Mouse (Mus musculus) T-cell, adult 2 months (primary cell): ENCODE measurements around the gene Abca8a.

ENCODE experiments used
- DNase-seq: peaks from one replicate; pipeline ENCODE4 v3.0.0; 2022; ENCODE audit warnings: low spot score

Abca8a gene

DNA sequence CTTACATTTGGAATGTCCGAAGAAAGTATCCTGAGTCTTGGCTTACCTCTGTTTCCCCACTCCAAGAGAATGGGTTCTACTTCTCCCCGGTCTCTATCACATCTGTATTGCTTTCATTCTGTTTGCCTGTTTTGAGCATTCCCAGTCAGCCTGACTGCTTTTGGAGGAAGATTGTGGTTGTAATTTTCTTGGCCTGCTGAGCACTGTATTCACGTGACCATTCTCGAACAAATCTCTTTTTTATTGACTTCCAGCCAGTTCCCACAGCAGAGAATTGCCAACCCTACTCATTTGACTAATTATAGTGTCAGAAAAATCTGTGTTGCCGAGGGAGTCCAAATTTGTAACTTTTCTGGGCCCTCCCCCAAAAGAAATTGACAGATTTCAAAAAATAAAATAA is at the start of gene Abca8a:
Gene Abca8a (minus strand): TSS at position 121 of the 400 bp plus-strand sequence.
- no peak for DNase-seq

DNA sequence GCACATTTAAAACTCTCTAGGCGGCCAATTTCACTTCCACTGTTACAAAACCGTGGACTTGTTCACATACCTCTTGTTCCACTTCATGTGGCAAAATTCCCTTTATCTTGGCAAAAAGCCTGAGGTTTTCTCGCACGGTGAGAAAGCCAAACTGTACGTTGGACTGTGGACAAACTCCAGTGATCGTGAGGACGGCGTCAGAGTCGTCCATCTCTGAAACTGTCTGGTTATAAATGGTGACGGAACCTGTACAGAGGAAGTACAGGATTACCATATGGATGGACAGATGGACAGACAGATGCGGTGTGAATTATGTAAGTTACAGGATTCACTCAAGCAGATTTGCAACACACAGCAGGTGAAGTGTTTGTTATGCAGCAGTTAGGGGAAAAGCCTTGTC is 49.6 kb upstream of the Abca8a start:
- no peak for DNase-seq

DNA sequence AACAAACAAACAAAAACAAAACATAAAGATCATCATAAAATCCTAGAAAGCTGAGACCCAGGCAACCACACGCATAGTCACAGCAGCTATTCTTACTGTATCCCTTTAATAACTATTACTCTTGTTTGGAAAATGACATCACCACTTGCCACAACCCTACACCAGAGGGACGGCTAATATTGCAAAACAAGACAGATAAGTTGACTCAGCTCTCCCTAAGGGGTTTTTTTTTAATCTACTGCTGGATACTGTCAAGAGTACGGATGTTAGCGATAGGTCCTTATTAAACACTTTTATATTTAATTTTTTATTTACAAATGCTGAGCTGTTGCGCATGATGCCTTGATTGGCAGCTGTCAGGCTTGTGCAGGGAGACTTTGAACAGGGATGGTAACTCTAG is 35.0 kb upstream of the Abca8a start:
- DNase-seq: no peak

DNA sequence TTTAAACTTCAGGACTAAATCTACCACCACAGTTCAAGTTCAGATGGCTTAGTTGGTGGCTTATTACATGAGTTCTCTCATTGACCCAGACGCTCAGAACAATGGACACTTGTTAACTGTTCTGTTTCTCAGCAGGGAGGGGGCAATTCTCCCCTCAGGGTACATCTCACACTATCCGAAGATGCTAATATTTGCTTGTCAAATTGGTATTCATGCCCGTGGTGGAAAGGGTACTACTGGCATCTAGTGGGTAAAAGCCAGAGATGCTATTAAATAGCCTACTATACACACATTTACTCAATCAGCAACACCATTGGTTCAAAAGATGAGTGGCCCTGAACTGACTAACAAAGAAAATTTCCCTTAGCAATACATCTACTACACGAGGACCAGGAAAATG is 15.4 kb upstream of the Abca8a start:
- DNase-seq: no peak

DNA sequence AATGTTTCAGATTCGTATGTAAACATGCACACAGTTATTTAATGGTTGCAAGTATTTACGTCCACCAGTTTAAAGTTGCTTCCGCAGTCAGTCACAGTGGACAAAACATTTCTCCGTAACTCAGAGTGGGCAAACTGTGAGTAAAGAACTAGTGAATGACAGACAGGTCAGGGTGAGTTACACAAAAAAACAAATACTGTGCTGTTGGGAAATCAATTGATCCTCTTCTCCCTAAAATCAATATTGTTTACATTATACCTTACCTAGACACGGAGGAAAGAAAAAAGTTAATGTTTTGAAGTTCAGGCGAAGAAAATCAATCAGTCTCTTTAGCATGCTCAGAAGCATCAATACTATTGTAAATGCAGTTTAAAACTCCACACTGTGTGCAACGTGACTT is 5.7 kb upstream of the Abca8a start:
- DNase-seq: no peak

DNA sequence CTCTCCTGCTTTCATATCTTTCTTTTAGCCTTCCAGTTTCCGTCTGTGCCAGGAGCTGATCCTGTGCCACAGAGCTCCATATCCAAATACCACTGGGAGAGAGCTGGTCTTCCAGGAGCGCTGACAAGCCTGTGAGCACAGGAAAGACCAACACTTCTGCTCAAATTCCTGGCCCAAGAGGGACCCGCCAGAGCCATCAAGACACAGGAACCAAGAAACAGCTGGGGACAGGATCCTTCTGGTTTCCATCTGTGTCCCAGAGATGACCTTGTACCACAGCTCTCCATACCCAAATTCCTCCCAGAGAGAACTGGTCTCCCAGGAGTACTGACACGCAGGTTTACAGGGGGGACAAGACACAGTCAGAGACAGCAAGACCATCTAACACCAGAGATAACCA is 3.1 kb upstream of the Abca8a start:
- DNase-seq: no peak

DNA sequence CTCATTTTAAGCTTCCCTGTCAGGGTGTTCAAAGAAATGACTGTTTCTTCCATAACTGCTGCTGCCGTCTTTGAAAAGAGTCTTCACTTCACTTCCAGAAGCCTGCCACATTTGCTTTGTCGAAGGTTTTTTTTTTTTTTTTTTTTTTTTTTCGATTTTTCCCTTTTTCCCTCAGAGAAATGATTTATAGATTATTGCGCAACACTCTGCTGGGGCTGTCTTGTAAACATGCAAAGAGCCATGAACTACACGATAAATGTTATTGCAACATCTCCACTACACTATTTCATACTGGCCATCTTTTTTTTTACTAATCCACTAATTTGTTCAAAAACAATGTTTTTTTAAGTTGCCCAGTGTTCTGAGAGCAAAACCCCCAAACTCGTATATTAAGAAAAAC is 1.7 kb upstream of the Abca8a start:
- no peak for DNase-seq

DNA sequence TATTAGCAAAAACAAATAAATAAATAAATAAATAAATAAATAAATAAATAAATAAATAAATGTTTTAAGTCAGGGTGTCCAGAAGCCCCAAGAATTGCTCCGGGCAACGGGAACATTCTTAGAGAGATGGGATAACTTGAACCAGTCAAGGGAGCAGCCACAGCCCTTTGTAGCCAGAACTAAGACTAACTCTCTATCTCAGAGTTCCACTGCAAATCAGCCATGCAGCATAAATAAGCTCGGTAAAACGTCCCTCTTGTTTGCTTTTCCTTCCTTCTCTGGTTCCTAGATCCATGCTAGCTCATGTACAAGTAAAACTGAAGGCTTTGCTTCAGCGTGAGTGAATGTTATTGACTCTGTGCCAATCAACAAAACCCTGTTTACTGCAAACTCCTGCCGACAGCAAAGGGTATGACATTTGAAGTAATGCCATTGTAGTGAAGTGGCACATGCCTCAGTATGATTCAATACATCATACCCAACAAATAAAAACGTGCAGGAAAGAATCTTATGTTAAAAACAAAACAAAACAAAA is 865 bp downstream of the Abca8a start:
- no peak for DNase-seq

DNA sequence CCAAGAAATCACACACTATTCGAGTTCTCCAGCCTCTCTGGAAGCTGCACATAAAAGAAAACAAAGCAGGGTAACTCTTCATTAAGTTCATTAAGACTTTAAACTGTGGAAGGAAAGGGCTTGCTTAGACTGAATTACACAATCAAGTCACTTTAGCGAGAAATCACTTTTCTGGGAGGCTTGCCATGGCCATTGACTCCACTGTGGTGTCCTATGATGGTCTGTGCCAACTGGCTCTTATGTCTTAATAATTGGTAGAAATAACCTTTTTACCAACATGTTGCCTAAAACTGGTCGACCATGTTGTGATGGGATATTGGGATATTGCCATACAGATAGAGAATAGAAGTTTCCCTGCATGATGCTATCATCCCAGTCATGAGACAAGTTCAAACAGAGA is 1.5 kb downstream of the Abca8a start:
- DNase-seq: no peak

DNA sequence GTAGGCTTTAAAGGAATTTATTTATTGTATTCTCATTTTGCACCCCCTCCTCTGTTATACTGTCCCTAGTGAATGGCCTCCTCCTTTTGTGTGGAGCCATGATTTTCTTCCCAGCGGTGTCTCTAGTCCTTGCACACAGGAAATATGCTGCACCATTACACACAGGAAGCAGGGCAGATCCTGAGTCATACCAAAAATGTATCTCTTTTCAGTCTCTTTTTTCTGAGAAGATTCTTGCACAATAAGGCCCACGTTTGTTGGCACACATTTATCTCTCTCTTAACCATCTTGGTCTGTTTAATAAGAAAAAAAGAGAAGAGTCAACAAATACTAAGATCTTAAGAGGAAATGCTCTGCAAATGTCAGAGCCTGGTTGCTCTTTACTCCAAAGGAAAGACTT is 4.5 kb downstream of the Abca8a start:
- DNase-seq: no peak

DNA sequence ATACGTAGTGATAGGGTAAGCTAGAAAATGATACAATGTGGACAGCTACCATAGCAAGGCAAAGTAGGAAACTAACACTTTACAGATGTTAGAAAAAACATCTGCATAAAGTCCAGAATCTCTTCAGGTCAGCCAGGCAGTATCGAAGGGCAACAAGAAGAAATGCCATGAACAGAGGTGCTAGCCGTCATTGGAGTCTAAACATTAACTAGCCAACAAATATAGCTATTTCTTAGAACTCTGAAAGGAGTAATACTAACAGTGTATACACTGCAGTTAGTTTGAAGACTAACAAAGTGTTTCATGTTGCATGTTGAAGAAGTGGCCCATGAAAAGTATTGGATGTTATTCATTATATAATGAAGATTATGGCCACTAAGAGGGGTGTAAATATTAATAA is 23.6 kb downstream of the Abca8a start:
- no peak for DNase-seq

DNA sequence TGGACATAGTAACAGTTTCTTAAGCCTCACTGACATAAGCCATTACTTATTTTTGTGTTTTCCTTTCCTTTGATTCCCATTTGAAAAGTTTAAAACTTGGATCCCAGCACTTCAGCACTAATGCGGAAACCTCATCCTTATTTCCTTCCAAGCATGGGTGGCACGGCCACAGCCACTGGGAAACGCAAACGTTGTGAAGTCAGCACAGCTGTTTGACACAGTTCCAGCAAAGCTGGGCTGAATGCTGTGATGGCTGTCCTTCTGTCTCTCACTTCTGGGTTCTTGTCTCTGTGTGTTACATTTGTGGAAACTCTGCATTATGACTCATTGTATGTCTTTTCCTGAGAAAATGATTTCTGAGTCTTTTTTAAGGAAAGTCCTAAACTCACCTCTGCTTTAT is 34.7 kb downstream of the Abca8a start:
- no peak for DNase-seq

DNA sequence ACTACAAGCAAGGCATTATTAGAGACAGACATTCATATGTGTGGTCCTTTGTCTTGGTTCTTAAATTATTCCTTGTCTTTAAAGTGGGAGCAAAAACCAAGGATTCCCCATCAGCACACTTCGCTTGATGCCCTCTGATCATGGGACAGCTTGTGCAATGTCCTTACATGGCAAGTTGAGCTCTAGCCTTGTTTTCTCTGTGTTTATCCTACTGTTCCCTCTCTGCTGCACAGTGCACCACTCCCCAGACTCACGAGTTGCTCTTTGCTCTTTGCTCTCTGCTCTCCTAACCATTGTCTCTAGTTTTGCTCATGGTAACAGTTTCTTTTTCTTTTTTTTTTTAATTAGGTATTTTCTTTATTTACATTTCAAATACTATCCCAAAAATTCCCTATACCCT is 35.7 kb downstream of the Abca8a start:
- no peak for DNase-seq

DNA sequence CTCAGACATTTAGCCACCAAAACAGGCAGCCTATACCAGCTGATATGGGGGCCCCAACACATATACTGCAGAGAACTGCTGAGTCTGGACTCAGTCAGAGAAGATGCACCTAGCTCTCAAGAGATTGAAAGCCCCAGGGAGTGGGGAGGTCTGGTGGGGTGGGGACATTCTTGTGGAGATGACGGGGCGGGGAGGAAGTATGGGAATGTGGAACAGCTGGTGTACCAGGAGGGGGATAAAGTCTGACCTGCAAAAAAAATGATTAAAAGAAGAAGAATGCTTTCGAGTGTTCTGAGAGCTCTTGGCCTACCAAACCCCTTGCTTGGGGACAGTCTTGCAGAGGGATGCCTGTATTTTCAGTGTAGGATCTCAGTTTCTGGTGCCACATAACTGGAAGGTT is 42.1 kb downstream of the Abca8a start:
- no peak for DNase-seq

DNA sequence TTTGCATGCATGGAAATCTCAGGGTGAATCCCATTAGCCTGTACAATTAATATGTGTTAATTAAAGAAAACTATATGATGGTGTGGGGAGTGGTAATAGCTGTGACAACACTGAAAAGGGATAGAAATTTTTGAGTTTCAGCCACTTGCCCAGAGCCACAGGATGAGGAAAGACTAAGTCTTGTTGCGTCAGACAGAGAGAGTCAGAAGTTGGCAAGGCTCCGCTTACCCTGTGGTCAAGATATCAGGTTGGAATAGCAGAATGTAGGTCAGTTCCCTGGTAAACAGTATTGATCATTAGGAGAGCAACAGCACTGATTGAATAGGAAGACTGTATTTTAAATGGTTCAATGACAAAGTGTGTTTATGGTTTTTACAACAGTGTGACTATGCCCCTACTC is 58.0 kb downstream of the Abca8a start:
- DNase-seq: no peak

DNA sequence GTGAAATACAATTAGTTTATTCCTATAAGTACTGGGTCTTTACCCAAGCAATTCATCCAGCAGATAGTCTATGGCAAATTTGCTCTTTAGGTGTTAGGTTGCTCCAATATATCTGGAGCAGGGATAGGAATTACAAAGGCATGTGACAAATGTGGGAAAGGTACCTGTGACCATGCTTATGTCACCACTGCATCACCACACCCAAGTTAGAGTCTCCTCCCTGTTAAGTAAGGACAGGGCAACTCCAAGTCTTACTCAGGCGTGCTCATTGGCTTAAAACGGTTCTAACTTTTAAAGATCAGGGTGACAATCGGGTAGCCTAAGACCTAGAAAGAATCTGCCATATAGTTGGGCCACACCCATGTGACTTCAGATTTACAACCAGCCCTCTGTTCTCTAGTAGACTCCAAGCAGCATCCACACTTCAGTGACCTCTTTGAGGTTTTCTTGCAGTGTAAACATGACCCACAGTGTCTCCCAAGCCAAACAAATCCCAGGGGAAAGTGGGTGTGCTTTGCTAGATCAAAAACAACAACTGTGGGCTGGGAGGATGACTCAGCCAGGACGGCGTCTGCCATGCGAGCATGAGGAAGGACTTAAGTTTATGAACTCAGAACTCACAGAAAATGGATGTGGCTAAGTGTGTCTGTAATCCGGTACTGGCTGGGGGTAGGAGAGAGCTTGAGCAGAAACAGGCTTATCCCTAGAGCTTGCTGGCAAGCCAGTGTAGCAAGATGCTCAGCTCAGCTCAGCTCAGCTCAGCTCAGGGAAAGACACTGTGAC is 66.7 kb downstream of the Abca8a start:
- no peak for DNase-seq

DNA sequence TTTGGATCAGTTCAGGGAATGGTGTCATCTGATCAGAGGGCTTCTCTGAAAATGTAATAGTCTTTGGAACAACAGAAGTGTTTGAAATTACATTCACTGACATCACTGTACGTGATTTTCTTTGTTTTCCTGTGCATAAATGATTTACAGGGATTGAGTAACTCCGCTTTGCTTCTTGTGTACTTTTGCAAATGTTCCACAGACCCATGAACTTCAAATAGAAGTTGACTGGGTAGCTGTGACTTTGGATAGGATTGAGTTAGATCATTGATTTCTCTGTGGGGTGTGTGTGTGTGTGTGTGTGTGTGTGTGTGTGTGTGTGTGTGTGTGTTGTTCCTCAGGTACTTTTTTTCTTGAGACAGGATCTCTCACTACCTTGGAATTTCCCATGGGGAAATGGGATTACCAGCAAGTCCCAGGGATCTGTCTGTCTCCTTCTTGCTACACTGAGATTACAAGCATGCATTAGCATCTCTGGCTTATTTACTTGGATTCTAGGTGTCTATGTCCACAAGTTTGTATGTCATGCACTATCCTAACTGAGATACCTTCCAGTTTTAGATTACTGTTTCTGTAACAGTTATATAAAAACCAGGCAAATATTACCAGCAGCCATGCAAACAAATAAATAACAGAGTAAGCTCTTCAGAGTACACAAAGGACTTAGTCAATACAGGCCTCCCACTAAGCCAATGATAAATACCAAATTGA is 84.8 kb downstream of the Abca8a start:
- no peak for DNase-seq

DNA sequence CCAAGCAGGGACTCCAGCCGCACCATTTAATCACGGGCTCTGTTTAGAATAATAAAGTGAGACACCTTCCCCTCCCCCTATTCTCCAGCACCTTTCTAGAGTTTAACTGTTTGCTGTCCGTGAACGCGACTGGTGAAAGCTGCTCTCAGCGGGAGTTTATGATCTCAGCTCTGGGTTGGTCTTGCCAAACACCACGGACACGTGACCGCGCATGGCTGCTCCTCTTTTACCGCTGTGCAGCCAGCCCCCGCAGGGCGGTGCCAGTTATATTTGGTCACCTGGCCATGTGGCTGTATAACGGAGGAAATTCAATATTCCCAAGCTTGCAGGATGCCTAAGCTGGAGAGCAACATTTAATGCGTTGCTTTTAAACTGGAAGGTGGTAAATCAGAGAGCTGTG is 100.2 kb downstream of the Abca8a start, which contains the start of gene Abca8b:
Gene Abca8b (minus strand): TSS at position 222 of the 400 bp plus-strand sequence.
- DNase-seq: no peak

DNA sequence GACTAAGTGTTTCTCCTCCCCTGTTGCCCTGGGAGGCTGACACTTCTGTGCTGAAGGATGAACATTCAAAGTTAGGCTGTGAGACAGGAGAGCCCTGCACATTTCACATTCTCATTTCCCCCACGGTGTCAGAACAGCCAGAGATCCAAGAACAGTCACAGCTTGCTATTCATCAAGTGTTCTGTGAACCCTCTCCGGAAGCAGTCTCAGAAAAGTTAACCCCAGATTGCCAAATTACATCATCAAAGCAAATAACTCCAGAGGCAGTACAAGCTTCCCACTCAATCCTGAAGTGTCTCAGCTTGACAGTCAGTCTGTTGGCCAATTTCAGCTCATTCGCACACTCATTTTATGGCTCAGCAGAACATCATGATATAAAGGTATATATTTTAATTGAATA is 100.8 kb downstream of the Abca8a start:
- DNase-seq: no peak

DNA sequence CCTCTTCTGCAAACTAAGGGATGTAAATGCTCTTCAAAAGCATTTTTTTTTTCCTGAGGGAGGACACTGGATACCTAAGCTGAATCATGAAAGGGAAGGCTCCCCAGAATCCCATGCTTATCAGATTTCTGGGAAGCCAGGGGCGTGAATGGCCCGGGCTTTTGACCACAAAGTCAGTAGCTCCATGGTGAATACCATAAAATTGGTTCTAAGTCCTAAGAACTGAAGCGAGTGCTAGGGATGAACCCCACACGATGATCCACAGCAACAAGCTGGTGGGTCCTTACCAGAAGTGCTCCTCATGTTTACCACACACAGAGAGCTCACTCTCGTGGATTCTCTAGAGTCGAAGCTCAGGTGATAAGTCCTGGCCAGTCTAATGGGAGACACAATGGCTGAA is 101.8 kb downstream of the Abca8a start:
- no peak for DNase-seq

DNA sequence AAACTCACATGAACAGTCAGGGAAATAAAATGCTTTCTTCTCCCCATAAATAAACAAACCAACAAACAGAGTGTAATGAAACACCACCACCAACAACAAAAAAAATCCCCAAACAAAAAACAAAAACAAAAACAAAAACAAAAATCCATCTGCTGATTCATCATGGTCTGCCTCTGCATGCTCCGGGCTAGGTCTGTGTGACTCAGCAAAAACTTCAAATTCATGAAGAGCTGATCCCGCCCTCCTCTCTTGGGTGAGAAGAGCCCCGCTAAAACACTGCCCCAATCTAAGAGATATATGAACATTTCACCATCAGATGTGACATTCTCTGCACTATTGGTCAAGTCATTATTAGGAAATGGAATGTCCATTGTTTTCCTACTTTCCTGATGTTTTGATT is 104.5 kb downstream of the Abca8a start:
- DNase-seq: no peak

DNA sequence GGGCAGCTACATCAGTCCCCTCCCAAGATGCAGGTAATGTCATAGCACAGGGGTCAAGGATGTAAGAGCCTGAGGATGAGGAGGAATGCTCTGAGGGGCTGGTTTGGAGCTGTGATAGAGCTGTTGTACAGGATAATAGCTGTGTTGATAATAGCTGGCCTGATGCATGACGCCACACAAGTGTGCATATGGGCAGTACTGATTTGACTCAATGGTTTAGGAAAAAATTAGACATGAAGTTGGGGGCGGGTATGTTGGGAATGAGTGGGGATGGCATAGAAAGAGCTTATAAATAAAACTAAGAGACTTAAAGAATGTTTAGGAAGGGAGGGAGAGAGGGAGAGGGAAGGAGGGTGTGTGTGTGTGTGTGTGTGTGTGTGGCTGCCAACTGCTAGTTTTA is 105.5 kb downstream of the Abca8a start:
- DNase-seq: no peak

DNA sequence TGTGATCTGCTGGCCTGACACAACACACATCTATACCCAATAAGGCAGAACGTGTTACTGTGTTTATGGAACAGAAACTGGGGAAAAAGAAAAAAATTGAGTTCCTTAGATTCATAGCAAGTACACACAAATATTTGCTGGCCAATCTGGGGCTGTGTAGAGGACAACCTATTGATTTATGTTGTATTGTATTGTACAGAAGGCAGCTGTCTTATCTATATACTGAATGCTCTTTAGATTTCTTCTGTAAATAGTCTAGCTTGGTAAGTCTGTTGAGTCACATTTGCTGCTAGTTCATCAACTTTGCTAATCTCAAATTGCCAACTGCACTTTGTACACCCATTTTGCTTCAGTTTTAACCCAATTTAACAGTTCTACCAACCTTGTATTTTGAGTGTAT is 107.6 kb downstream of the Abca8a start:
- no peak for DNase-seq
